Mouse (Mus musculus): Measurements from ENCODE around the gene Rassf3. TPM values are rescaled to one million over a fixed set of nuclear protein-coding genes. Genes with fewer than 3 reads are reported as not detected.

Rassf3 gene
- polyA plus RNA-seq, 1 experiment from 2014 or later: 14.8 TPM

GRCm38 (mm10) chr10:121414127-121414526 is 62.0 kb downstream of the Rassf3 start:
- H3K27ac ChIP-seq (ENCODE audit: low read length): no peak overlapping the region
- H3K27me3 ChIP-seq (ENCODE audit: insufficient read depth, low read length): no peaks in the 10 kb centered on the region
- peaks cover 25% of the 10 kb centered on the region for H3K36me3 ChIP-seq (ENCODE audit: insufficient read depth, low read length)
- no peak overlapping the region for H3K9ac ChIP-seq (replicated peaks; ENCODE audit: low read length)
- H3K4me2 ChIP-seq (replicated peaks; ENCODE audit: low read depth, low read length): no peak overlapping the region
- no peak overlapping the region for H3K4me3 ChIP-seq (ENCODE audit: low read length)
- no peak for ATAC-seq (ENCODE audit: low FRiP score, low TSS enrichment)
- H3K4me1 ChIP-seq (ENCODE audit: insufficient read depth, low read length): peaks cover 38% of the 10 kb centered on the region
- 58% methylated on average over 13 of the region's 13 CpGs for WGBS
- H3K9me3 ChIP-seq (ENCODE audit: low read length): no peaks in the 10 kb centered on the region

- 85% methylated on average over 17 of the region's 17 CpGs for WGBS
- no peaks in the 10 kb centered on the region for H3K27me3 ChIP-seq (ENCODE audit: insufficient read depth, low read length)
- H3K36me3 ChIP-seq (ENCODE audit: insufficient read depth, low read length): peaks cover 25% of the 10 kb centered on the region
- no peaks in the 10 kb centered on the region for H3K9me3 ChIP-seq (ENCODE audit: low read length)
- H3K4me1 ChIP-seq (ENCODE audit: insufficient read depth, low read length): peaks cover 34% of the 10 kb centered on the region
- no peak overlapping the region for H3K4me2 ChIP-seq (replicated peaks; ENCODE audit: low read depth, low read length)
- H3K4me3 ChIP-seq (ENCODE audit: low read length): no peak overlapping the region
- H3K27ac ChIP-seq (ENCODE audit: low read length): peak overlapping the region; percentile 51; the same call in 1 of the 2 replicates
- H3K9ac ChIP-seq (replicated peaks; ENCODE audit: low read length): no peak overlapping the region
- ATAC-seq (ENCODE audit: low FRiP score, low TSS enrichment): no peak
Measured at GRCm38 (mm10) chr10:121412824-121413223, 63.3 kb downstream of the Rassf3 start.

GRCm38 (mm10) chr10:121411721-121412455 is 64.3 kb downstream of the Rassf3 start:
- Histone ChIP-seq H3K27ac (ENCODE audit: low read length) (no peak overlapping the region), H3K4me1 (ENCODE audit: insufficient read depth, low read length) (peaks cover 28% of the 10 kb centered on the region), H3K4me2 (replicated peaks; ENCODE audit: low read depth, low read length) (no peak overlapping the region), H3K9me3 (ENCODE audit: low read length) (no peaks in the 10 kb centered on the region), H3K36me3 (ENCODE audit: insufficient read depth, low read length) (peaks cover 25% of the 10 kb centered on the region), H3K27me3 (ENCODE audit: insufficient read depth, low read length) (no peaks in the 10 kb centered on the region), H3K9ac (replicated peaks; ENCODE audit: low read length) (no peak overlapping the region), H3K4me3 (ENCODE audit: low read length) (no peak overlapping the region)
- 74% methylated on average over 11 of the region's 11 CpGs for WGBS
- no peak for ATAC-seq (ENCODE audit: low FRiP score, low TSS enrichment)

- Histone ChIP-seq H3K4me2 (replicated peaks; ENCODE audit: low read depth, low read length) (no peak overlapping the region), H3K4me3 (ENCODE audit: low read length) (no peak overlapping the region), H3K27ac (ENCODE audit: low read length) (no peak overlapping the region), H3K9ac (replicated peaks; ENCODE audit: low read length) (no peak overlapping the region), H3K36me3 (ENCODE audit: insufficient read depth, low read length) (peaks cover 21% of the 10 kb centered on the region), H3K9me3 (ENCODE audit: low read length) (no peaks in the 10 kb centered on the region), H3K27me3 (ENCODE audit: insufficient read depth, low read length) (no peaks in the 10 kb centered on the region), H3K4me1 (ENCODE audit: insufficient read depth, low read length) (peaks cover 19% of the 10 kb centered on the region)
- ATAC-seq (ENCODE audit: low FRiP score, low TSS enrichment): no peak
- WGBS: 70% methylated on average over 7 of the region's 7 CpGs
Measured at GRCm38 (mm10) chr10:121409717-121410116, 66.4 kb downstream of the Rassf3 start.

GRCm38 (mm10) chr10:121403946-121404345 is 72.2 kb downstream of the Rassf3 start:
- Histone ChIP-seq H3K4me2 (replicated peaks; ENCODE audit: low read depth, low read length) (no peak overlapping the region), H3K9me3 (ENCODE audit: low read length) (no peaks in the 10 kb centered on the region), H3K9ac (replicated peaks; ENCODE audit: low read length) (no peak overlapping the region), H3K36me3 (ENCODE audit: insufficient read depth, low read length) (no peaks in the 10 kb centered on the region), H3K27me3 (ENCODE audit: insufficient read depth, low read length) (no peaks in the 10 kb centered on the region), H3K4me1 (ENCODE audit: insufficient read depth, low read length) (no peaks in the 10 kb centered on the region), H3K4me3 (ENCODE audit: low read length) (no peak overlapping the region), H3K27ac (ENCODE audit: low read length) (no peak overlapping the region)
- WGBS: 73% methylated on average over 6 of the region's 9 CpGs
- ATAC-seq (ENCODE audit: low FRiP score, low TSS enrichment): no peak

- Histone ChIP-seq H3K4me3 (ENCODE audit: low read length) (no peak overlapping the region), H3K9me3 (ENCODE audit: low read length) (no peaks in the 10 kb centered on the region), H3K9ac (replicated peaks; ENCODE audit: low read length) (no peak overlapping the region), H3K27ac (ENCODE audit: low read length) (no peak overlapping the region), H3K4me1 (ENCODE audit: insufficient read depth, low read length) (no peaks in the 10 kb centered on the region), H3K4me2 (replicated peaks; ENCODE audit: low read depth, low read length) (no peak overlapping the region), H3K27me3 (ENCODE audit: insufficient read depth, low read length) (no peaks in the 10 kb centered on the region), H3K36me3 (ENCODE audit: insufficient read depth, low read length) (no peaks in the 10 kb centered on the region)
- WGBS: 63% methylated on average over 9 of the region's 9 CpGs
- ATAC-seq (ENCODE audit: low FRiP score, low TSS enrichment): no peak
Measured at GRCm38 (mm10) chr10:121403104-121403503, 73.0 kb downstream of the Rassf3 start.

- no peak overlapping the region for H3K4me3 ChIP-seq (ENCODE audit: low read length)
- no peak overlapping the region for H3K9ac ChIP-seq (replicated peaks; ENCODE audit: low read length)
- no peak overlapping the region for H3K4me2 ChIP-seq (replicated peaks; ENCODE audit: low read depth, low read length)
- H3K9me3 ChIP-seq (ENCODE audit: low read length): no peaks in the 10 kb centered on the region
- H3K4me1 ChIP-seq (ENCODE audit: insufficient read depth, low read length): no peaks in the 10 kb centered on the region
- H3K27me3 ChIP-seq (ENCODE audit: insufficient read depth, low read length): no peaks in the 10 kb centered on the region
- no peak for ATAC-seq (ENCODE audit: low FRiP score, low TSS enrichment)
- peaks cover 5% of the 10 kb centered on the region; the same call in 1 of the 2 replicates for H3K36me3 ChIP-seq (ENCODE audit: insufficient read depth, low read length)
- no peak overlapping the region for H3K27ac ChIP-seq (ENCODE audit: low read length)
- WGBS: 78% methylated on average over 7 of the region's 7 CpGs
Measured at GRCm38 (mm10) chr10:121401005-121401404, 75.1 kb downstream of the Rassf3 start.

GRCm38 (mm10) chr10:121398599-121398998 is 77.5 kb downstream of the Rassf3 start:
- Histone ChIP-seq H3K4me1 (ENCODE audit: insufficient read depth, low read length) (no peaks in the 10 kb centered on the region), H3K4me2 (replicated peaks; ENCODE audit: low read depth, low read length) (no peak overlapping the region), H3K4me3 (ENCODE audit: low read length) (no peak overlapping the region), H3K27ac (ENCODE audit: low read length) (no peak overlapping the region), H3K36me3 (ENCODE audit: insufficient read depth, low read length) (peaks cover 18% of the 10 kb centered on the region), H3K9me3 (ENCODE audit: low read length) (no peaks in the 10 kb centered on the region), H3K27me3 (ENCODE audit: insufficient read depth, low read length) (no peaks in the 10 kb centered on the region), H3K9ac (replicated peaks; ENCODE audit: low read length) (no peak overlapping the region)
- no peak for ATAC-seq (ENCODE audit: low FRiP score, low TSS enrichment)
- WGBS: 87% methylated on average over 7 of the region's 7 CpGs

GRCm38 (mm10) chr10:121395542-121396176 is 80.5 kb downstream of the Rassf3 start:
- no peak for ATAC-seq (ENCODE audit: low FRiP score, low TSS enrichment)
- no peak overlapping the region for H3K9ac ChIP-seq (replicated peaks; ENCODE audit: low read length)
- no peaks in the 10 kb centered on the region for H3K27me3 ChIP-seq (ENCODE audit: insufficient read depth, low read length)
- peaks cover 48% of the 10 kb centered on the region for H3K36me3 ChIP-seq (ENCODE audit: insufficient read depth, low read length)
- 67% methylated on average over 20 of the region's 20 CpGs for WGBS
- H3K4me2 ChIP-seq (replicated peaks; ENCODE audit: low read depth, low read length): no peak overlapping the region
- no peaks in the 10 kb centered on the region for H3K9me3 ChIP-seq (ENCODE audit: low read length)
- no peak overlapping the region for H3K27ac ChIP-seq (ENCODE audit: low read length)
- H3K4me1 ChIP-seq (ENCODE audit: insufficient read depth, low read length): no peaks in the 10 kb centered on the region
- H3K4me3 ChIP-seq (ENCODE audit: low read length): no peak overlapping the region

- no peaks in the 10 kb centered on the region for H3K27me3 ChIP-seq (ENCODE audit: insufficient read depth, low read length)
- H3K4me1 ChIP-seq (ENCODE audit: insufficient read depth, low read length): no peaks in the 10 kb centered on the region
- ATAC-seq (ENCODE audit: low FRiP score, low TSS enrichment): no peak
- no peak overlapping the region for H3K9ac ChIP-seq (replicated peaks; ENCODE audit: low read length)
- H3K4me2 ChIP-seq (replicated peaks; ENCODE audit: low read depth, low read length): no peak overlapping the region
- H3K4me3 ChIP-seq (ENCODE audit: low read length): no peak overlapping the region
- H3K36me3 ChIP-seq (ENCODE audit: insufficient read depth, low read length): peaks cover 56% of the 10 kb centered on the region
- no peaks in the 10 kb centered on the region for H3K9me3 ChIP-seq (ENCODE audit: low read length)
- no peak overlapping the region for H3K27ac ChIP-seq (ENCODE audit: low read length)
- WGBS: 73% methylated on average over 18 of the region's 18 CpGs
Measured at GRCm38 (mm10) chr10:121394789-121395325, 81.3 kb downstream of the Rassf3 start.
